Mouse (Mus musculus): ENCODE measurements around the gene Wdr24.
"Not testable (repeated sequence)": the region's sequence is repeated elsewhere in the genome, so short reads cannot be mapped to it uniquely, and the experiment has no call there.

Gene Wdr24

GRCm38 (mm10) chr17:25861704-25862612 lies 38.5 kb downstream of the Wdr24 start:
- DNase-seq, result no peak

GRCm38 (mm10) chr17:25863681-25864080 lies 40.3 kb downstream of the Wdr24 start:
- no peak for DNase-seq

GRCm38 (mm10) chr17:25864311-25864710 lies 40.9 kb downstream of the Wdr24 start:
- no peak for DNase-seq

- no peak for DNase-seq
These were observed 41.9 kb downstream of the Wdr24 start for GRCm38 (mm10) chr17:25865288-25865687.

- DNase-seq, result no peak
These were observed 42.7 kb downstream of the Wdr24 start for GRCm38 (mm10) chr17:25866172-25866571.

GRCm38 (mm10) chr17:25867509-25867835 lies 44.0 kb downstream of the Wdr24 start:
- no peak for DNase-seq

- DNase-seq, result peak; percentile 62
These were observed 44.6 kb downstream of the Wdr24 start for GRCm38 (mm10) chr17:25867836-25868600.

- DNase-seq, result peak; percentile 81
These were observed 45.3 kb downstream of the Wdr24 start, which contains the start of gene Mcrip2 for GRCm38 (mm10) chr17:25868601-25869191. Gene Mcrip2 (minus strand): TSS chr17:25868764.

GRCm38 (mm10) chr17:25869498-25869897 lies 46.1 kb downstream of the Wdr24 start:
- no peak for DNase-seq

- DNase-seq, result no peak
These were observed 46.5 kb downstream of the Wdr24 start for GRCm38 (mm10) chr17:25869954-25870353.

GRCm38 (mm10) chr17:25871566-25871965 lies 48.1 kb downstream of the Wdr24 start:
- DNase-seq, result not testable (repeated sequence)

- DNase-seq, result no peak
These were observed 49.2 kb downstream of the Wdr24 start for GRCm38 (mm10) chr17:25872676-25873075.

GRCm38 (mm10) chr17:25873405-25874147 lies 50.1 kb downstream of the Wdr24 start:
- no peak for DNase-seq

GRCm38 (mm10) chr17:25874148-25874720 lies 50.8 kb downstream of the Wdr24 start:
- no peak for DNase-seq

- peak; percentile 89 for DNase-seq
These were observed 51.3 kb downstream of the Wdr24 start, which contains the start of gene Mettl26 for GRCm38 (mm10) chr17:25874721-25875170. Gene Mettl26 (plus strand): TSS chr17:25875074.

- DNase-seq, result peak; percentile 86
These were observed 52.0 kb downstream of the Wdr24 start for GRCm38 (mm10) chr17:25875171-25876136.

- no peak for DNase-seq
These were observed 53.0 kb downstream of the Wdr24 start for GRCm38 (mm10) chr17:25876347-25876915.

- no peak for DNase-seq
These were observed 53.6 kb downstream of the Wdr24 start for GRCm38 (mm10) chr17:25877025-25877424.

- no peak for DNase-seq
These were observed 54.5 kb downstream of the Wdr24 start for GRCm38 (mm10) chr17:25877741-25878610.
